Mouse (Mus musculus) embryonic facial prominence, embryonic 11.5 days (tissue): ENCODE data around the gene Hspa2. TPM values are rescaled to one million over a fixed set of nuclear protein-coding genes. Genes with fewer than 3 reads are reported as not detected.

Source experiments
- ATAC-seq: fragments of 200-750 bp; cut with Nextera tagmentation; replicated peaks from 2 replicates; pipeline ENCODE4 v1.8.0; 2017; ENCODE audit warnings: low read depth; ENCODE audit not compliant: insufficient number of reproducible peaks, low FRiP score, low TSS enrichment
- DNase-seq: peaks from one replicate; pipeline ENCODE4 v3.0.0-alpha.2; 2015; ENCODE audit warnings: low spot score
- H3K27ac ChIP-seq: fragments of 300-500 bp; sonication (generic); replicated peaks from 2 replicates; pipeline ENCODE4 v1.5.1; 2014; ENCODE audit warnings: mild to moderate bottlenecking, low read depth, low read length, control low read depth
- H3K27me3 ChIP-seq: fragments of 300-500 bp; sonication (generic); 2 replicates; pipeline ENCODE4 v1.6.1; 2014; ENCODE audit warnings: mild to moderate bottlenecking, low read length, moderate library complexity, mixed read lengths; ENCODE audit not compliant: control insufficient read depth, insufficient read depth
- H3K36me3 ChIP-seq: fragments of 300-500 bp; sonication (generic); replicated peaks from 2 replicates; pipeline ENCODE4 v1.6.1; 2014; ENCODE audit warnings: low read depth, mild to moderate bottlenecking, low read length, moderate library complexity, mixed read lengths; ENCODE audit not compliant: control insufficient read depth, insufficient read depth
- H3K4me1 ChIP-seq: fragments of 300-500 bp; sonication (generic); 2 replicates; pipeline ENCODE4 v1.6.1; 2014; ENCODE audit warnings: low read length, mixed read lengths; ENCODE audit not compliant: control insufficient read depth, insufficient read depth
- H3K4me2 ChIP-seq: fragments of 300-500 bp; sonication (generic); 2 replicates; pipeline ENCODE4 v1.6.1; 2014; ENCODE audit warnings: low read depth, mild to moderate bottlenecking, control low read depth, low read length, moderate library complexity
- H3K4me3 ChIP-seq: fragments of 300-500 bp; sonication (generic); 2 replicates; pipeline ENCODE4 v1.5.1; 2014; ENCODE audit warnings: low read depth, low read length, control low read depth
- H3K9ac ChIP-seq: fragments of 300-500 bp; sonication (generic); replicated peaks from 2 replicates; pipeline ENCODE4 v1.6.1; 2014; ENCODE audit warnings: mild to moderate bottlenecking, control low read depth, low read length
- H3K9me3 ChIP-seq: fragments of 300-500 bp; sonication (generic); replicated peaks from 2 replicates; pipeline ENCODE4 v1.6.1; 2016; ENCODE audit warnings: mild to moderate bottlenecking, low read length, inconsistent platforms, mixed read lengths; ENCODE audit not compliant: control insufficient read depth
- WGBS: fragments of 180-500 bp; shearing (Covaris S2); extraction: QIAGEN DNeasy Blood & Tissue Kit; methylation state at CpG from one replicate; pipeline ENCODE4 v1.1.7; 2014; 5-methylcytosine and 5-hydroxymethylcytosine counted together
- polyA plus RNA-seq: library from polyadenylated mRNA; unstranded; fragments of >200 nt; fragmentation: Nextera tagmentation; extraction: Ambion mirVana; gene quantifications from 2 replicates; pipeline ENCODE4 v1.2.1, GENCODE M21; 2014

Gene Hspa2
- 3.9 and 6.0 TPM in 2 replicates for polyA plus RNA-seq

DNA sequence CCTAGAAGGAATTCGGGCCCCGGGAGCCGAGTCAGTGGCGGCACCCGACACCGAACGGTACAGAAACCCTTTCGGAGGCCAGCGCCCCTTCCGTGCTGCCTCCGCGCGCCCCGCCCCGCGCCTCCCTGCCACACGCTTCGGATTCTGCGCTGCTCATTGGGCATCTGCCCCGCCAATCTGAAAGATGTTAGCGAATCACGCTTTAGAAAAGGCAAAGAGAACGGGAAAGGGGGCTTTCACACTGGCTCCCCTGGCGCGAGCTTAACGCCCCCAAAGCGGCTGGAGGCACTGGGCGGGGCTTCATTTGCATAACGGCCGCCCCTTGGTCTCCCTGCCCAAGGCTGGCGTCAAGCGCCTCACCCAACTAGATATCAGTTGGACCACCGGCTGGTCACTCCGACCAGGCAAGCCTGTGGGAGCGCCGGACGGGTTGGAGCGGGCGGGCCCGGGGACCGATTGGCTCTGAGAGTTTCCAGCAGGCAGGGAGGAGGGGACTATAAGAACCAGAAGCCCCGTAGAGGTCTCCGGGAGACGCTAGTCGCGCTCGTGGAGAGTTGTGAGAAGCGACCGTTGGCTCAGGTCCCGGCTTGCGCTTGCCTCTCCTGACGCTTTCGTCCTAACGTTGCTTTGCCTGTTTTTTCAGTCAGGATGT lies at the start of gene Hspa2:
TSS of gene Hspa2 (plus strand) at position 291 of the 652 bp plus-strand sequence.
- H3K27me3 ChIP-seq = peaks cover 14% of the 10 kb centered on the region
- no peaks in the 10 kb centered on the region for H3K9me3 ChIP-seq
- peak; percentile 100 for DNase-seq
- no peaks in the 10 kb centered on the region for H3K36me3 ChIP-seq
- ATAC-seq = peak; percentile 99
- WGBS = under 1% methylated on average over 54 of the region's 54 CpGs
- H3K4me2 ChIP-seq = peak within 1 kb of the TSS; percentile 71
- peak within 1 kb of the TSS; percentile 76 for H3K27ac ChIP-seq
- peak within 1 kb of the TSS; percentile 65 for H3K4me3 ChIP-seq
- H3K4me1 ChIP-seq = peaks cover 2% of the 10 kb centered on the region; the same call in 1 of the 2 replicates
- peak within 1 kb of the TSS; percentile 64 for H3K9ac ChIP-seq

DNA sequence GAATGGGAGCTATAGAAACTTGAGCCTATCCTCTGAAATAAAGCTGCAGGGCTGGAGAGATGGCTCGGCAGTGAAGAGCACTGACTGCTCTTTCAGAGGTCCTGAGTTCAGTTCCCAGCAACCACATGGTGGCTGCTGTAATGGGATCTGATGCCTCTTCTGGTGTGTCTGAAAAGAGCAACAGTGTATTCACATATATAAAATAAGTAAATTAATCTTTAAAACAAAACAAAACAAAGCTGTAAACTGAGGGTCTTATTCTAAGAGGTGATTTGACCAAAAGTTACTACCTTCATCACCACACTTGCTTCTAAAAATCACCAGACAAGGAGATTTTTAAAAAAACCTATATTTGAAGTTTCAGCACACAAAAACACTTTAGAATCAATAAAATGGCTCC lies 43.1 kb upstream of the Hspa2 start:
- H3K36me3 ChIP-seq = no peaks in the 10 kb centered on the region
- no peak overlapping the region for H3K4me2 ChIP-seq
- no peak overlapping the region for H3K9ac ChIP-seq
- H3K27me3 ChIP-seq = no peaks in the 10 kb centered on the region
- no peak overlapping the region for H3K27ac ChIP-seq
- ATAC-seq (no peak), DNase-seq (no peak)
- H3K9me3 ChIP-seq = no peaks in the 10 kb centered on the region
- 57% methylated on average over 1 of the region's 1 CpGs for WGBS
- H3K4me3 ChIP-seq = no peak overlapping the region
- H3K4me1 ChIP-seq = no peaks in the 10 kb centered on the region

DNA sequence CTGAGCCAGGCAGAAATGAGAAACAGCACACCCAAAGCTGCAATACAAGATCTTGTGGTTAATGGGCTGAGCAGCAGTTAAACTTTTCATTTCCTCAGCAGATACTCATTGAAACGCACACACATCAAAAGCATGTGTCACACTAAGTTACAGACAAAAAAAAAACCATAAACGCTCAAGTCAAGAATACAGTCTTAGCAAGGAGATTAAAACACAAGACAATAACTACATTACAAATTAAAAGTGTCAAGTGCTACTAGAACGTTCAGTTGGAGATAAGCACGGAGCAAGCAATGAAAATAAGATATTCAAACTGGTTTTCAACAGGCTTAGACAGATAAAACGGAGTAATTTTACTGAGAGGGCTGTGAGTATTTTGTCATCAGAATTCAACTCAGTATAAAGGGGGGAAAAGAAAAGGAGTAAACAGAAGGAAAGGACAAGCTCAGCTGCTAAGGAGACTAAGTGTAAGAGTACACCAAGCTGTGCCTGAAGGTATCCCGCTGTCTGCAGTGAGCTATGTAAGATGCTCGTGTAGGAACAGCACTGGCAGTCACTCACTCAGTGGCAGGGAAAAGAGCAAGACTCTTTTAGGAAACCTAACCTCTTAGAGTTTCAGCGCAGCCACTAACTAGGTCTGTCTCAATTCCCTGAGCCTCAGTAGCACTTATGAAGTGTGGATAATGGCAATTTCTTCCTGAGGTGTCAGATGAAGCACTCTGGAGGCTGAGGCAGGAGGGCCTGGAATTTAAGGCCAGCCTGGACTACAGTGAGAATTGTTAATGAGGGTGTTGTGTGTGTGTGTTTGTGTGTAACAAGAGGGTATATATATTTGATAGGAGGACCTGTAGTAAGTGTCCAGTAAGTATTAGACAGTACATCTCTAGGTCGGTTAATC lies 42.3 kb upstream of the Hspa2 start:
- Histone ChIP-seq H3K27me3 (no peaks in the 10 kb centered on the region), H3K9me3 (no peaks in the 10 kb centered on the region), H3K36me3 (no peaks in the 10 kb centered on the region), H3K27ac (no peak overlapping the region), H3K4me3 (no peak overlapping the region), H3K9ac (no peak overlapping the region), H3K4me2 (no peak overlapping the region), H3K4me1 (no peaks in the 10 kb centered on the region)
- DNase-seq (peak; percentile 14), ATAC-seq (no peak)
- WGBS = 64% methylated on average over 9 of the region's 9 CpGs

DNA sequence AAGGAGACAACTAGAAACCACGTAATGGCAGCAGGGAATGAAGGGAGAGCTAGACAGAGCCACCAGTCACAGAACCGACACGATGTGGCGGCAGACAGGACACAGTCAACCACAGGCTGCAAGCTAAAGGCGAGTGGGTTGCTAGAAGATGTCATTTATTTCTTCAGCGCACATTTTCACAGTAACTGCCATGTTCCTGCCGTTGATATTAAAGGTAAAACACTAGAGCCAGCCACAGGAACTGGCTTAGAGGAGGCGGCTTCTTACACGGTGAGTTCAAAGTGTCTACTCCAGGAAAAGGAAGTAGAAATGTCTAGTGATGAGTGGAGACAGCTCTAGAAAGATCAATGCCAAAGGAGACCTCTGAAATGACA lies 41.7 kb upstream of the Hspa2 start:
- DNase-seq (no peak), ATAC-seq (no peak)
- Histone ChIP-seq H3K4me1 (no peaks in the 10 kb centered on the region; the same call in 1 of the 2 replicates), H3K4me2 (no peak overlapping the region), H3K27ac (no peak overlapping the region), H3K27me3 (no peaks in the 10 kb centered on the region), H3K9me3 (no peaks in the 10 kb centered on the region), H3K4me3 (no peak overlapping the region), H3K9ac (no peak overlapping the region), H3K36me3 (no peaks in the 10 kb centered on the region)
- WGBS = 87% methylated on average over 9 of the region's 9 CpGs

DNA sequence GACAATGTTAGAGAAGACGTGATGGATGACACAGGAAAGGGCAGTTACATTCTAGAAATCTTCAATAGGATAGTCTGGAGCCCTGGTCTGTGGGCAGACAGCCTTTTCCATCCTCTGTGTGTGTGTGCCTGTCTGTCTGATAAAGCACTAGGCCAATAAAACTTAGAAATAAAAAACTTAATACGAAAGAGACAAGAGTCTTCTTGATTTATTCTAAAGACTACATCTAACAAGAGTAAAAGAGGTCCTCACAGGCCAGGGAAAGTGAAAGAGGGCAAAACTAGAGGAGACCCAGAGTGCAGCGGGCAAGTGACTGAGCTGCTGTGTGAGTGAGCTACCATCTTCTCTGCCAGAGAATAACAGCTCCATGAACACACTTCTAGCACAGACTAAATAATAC lies 37.7 kb upstream of the Hspa2 start:
- no peaks in the 10 kb centered on the region for H3K9me3 ChIP-seq
- DNase-seq = no peak
- 89% methylated on average over 3 of the region's 3 CpGs for WGBS
- H3K4me1 ChIP-seq = peaks cover 10% of the 10 kb centered on the region
- no peaks in the 10 kb centered on the region for H3K36me3 ChIP-seq
- no peak overlapping the region for H3K4me3 ChIP-seq
- H3K4me2 ChIP-seq = no peak overlapping the region
- H3K9ac ChIP-seq = no peak overlapping the region
- H3K27me3 ChIP-seq = no peaks in the 10 kb centered on the region
- H3K27ac ChIP-seq = no peak overlapping the region
- ATAC-seq = no peak

DNA sequence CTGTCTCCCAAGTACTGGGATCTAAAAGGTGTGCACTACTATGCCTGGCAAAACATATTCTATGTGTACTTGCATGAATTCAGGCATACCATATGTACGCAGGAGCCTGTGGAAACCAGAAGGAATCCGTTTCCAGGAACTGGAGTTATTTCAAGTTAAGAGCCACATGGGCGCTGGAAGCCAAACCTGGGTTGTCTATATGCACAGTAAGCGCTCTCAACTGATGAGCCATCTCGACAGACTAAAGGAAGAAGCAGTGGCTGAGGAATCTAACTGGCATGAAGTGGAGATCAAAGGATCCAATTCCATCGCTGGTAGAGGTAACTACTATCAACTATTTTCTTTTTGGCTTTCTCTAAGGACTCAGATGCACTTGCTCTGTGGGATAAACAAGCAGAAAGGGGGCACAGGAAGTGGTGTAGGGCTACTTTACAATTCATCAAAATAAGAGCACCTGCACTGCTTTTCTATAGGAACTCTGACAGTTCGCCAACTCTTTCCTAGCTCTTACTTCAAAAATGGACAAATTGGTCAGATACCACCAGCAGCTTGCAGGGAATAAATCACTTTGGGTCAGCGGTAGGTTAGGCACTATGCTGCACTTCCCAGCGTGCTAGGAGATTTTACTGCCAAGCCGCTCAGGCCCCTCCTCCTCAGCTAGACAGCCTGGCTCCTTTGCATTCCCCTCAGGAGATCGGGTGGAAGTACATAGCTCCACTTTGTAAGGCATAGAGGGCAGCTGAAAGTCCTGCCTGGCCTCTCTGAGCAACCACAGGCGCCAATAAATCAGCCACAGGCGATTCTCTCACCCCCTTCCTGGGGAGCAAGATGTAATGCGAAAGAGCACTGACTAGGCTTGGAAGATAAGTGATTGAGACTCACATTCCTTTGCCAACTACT lies 36.6 kb upstream of the Hspa2 start:
- H3K4me2 ChIP-seq = peak overlapping the region; percentile 87
- no peaks in the 10 kb centered on the region for H3K27me3 ChIP-seq
- no peaks in the 10 kb centered on the region for H3K9me3 ChIP-seq
- H3K27ac ChIP-seq = no peak overlapping the region
- H3K4me3 ChIP-seq = peak overlapping the region; percentile 3; the same call in 1 of the 2 replicates
- no peaks in the 10 kb centered on the region for H3K36me3 ChIP-seq
- ATAC-seq (no peak), DNase-seq (peak; percentile 23)
- peaks cover 10% of the 10 kb centered on the region for H3K4me1 ChIP-seq
- 28% methylated on average over 14 of the region's 14 CpGs for WGBS
- peak overlapping the region; percentile 28; the same call in 1 of the 2 replicates for H3K9ac ChIP-seq

DNA sequence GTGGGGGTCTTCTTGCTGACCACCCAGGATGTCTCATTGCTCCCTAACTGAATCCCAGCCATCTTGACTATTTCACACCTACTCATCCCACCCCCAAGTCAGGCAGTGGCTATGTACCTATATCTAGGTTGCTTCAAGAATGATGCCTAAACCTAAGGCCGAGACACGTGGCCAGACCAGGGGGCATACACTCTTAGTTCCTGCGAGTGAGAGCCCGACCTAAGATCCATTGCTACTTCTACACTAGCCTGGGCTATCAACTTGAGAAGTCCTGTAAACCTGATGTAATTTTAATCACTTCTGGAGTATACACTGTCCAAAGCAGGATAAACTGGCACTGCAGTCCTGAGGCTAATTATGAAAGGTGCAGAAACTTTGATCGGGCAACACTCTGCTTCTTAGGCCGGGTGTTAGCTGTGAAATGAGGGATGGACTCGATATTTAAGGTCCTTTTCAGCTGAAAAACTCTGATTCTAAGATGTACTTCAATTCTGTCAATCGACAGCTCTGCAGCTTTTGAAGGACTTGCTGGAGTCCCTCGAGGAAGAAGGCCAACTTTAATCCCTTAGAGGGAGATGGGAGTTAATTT lies 35.7 kb upstream of the Hspa2 start:
- Histone ChIP-seq H3K27me3 (no peaks in the 10 kb centered on the region), H3K9me3 (no peaks in the 10 kb centered on the region), H3K4me1 (peaks cover 10% of the 10 kb centered on the region), H3K27ac (0 out of 2 replicates have a peak overlapping the region, but pooled peaks have one; percentile 35), H3K4me2 (peak overlapping the region; percentile 87), H3K9ac (peak overlapping the region; percentile 96), H3K4me3 (peak overlapping the region; percentile 97), H3K36me3 (no peaks in the 10 kb centered on the region)
- no peak for ATAC-seq
- DNase-seq = peak; percentile 20
- WGBS = 9% methylated on average over 9 of the region's 9 CpGs
